Mouse (Mus musculus): ENCODE results near the gene Wdr63.

DNA sequence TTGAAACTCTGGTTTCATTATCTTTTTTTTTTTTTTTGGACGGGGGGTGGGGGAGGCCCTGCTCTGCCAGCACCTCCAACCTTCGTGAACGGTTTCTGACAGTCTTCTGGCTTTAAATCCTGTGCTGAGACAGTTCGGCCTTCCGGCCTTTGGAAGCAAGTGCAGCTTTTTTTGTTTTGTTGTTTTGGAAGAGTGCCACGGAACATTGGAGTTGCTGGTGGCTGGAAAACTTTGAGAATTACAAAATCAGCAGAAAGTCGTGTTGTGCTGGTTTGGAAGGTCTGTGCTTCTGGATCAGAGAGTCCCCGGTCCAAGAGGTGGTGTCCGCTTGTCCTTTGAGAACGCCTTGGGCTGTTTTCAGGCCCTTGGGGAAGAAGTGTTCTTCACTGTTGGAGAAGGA is 115.1 kb downstream of the Wdr63 start:
- TF ChIP-seq POLR2A (IDR thresholded peaks at IDR 0.05; ENCODE audit: borderline replicate concordance, extremely low read depth, insufficient read depth, insufficient read length, poor library complexity, severe bottlenecking) (no peak), CTCF (IDR thresholded peaks at IDR 0.05; ENCODE audit: borderline replicate concordance, extremely low read depth, insufficient read depth, insufficient read length) (no peak)
